Mouse (Mus musculus) forebrain, embryonic 10.5 days (tissue): ENCODE measurements around the gene Ywhae. TPM values are rescaled to one million over a fixed set of nuclear protein-coding genes. Genes with fewer than 3 reads are reported as not detected.
"Not testable (repeated sequence)": the region's sequence is repeated elsewhere in the genome, so short reads cannot be mapped to it uniquely, and the experiment has no call there.

Source experiments
- DNase-seq: peaks from one replicate; pipeline ENCODE4 v3.0.0-alpha.2; 2017; ENCODE audit warnings: low spot score; ENCODE audit errors: extremely low spot score
- H3K27ac ChIP-seq: fragments of 300-500 bp; sonication (generic); 2 replicates; pipeline ENCODE4 v1.5.1; 2016; ENCODE audit warnings: mild to moderate bottlenecking
- H3K27me3 ChIP-seq: fragments of 300-500 bp; sonication (generic); 2 replicates; pipeline ENCODE4 v1.6.1; 2016; ENCODE audit warnings: mild to moderate bottlenecking; ENCODE audit not compliant: poor library complexity, severe bottlenecking
- H3K36me3 ChIP-seq: fragments of 300-500 bp; sonication (generic); replicated peaks from 2 replicates; pipeline ENCODE4 v1.6.1; 2016; ENCODE audit warnings: mild to moderate bottlenecking, moderate library complexity
- H3K4me1 ChIP-seq: fragments of 300-500 bp; sonication (generic); 2 replicates; pipeline ENCODE4 v1.6.1; 2016
- H3K4me3 ChIP-seq: fragments of 300-500 bp; sonication (generic); 2 replicates; pipeline ENCODE4 v1.5.1; 2016; ENCODE audit warnings: mild to moderate bottlenecking, moderate library complexity
- H3K9me3 ChIP-seq: fragments of 300-500 bp; sonication (generic); 2 replicates; pipeline ENCODE4 v1.6.1; 2016; ENCODE audit warnings: mild to moderate bottlenecking, moderate library complexity
- WGBS: fragments of 180-500 bp; shearing (Covaris S2); methylation state at CpG from one replicate; pipeline ENCODE4 v1.1.7; 2016; 5-methylcytosine and 5-hydroxymethylcytosine counted together
- polyA plus RNA-seq: library from polyadenylated mRNA; unstranded; fragments of >200 nt; fragmentation: Nextera tagmentation; extraction: Ambion mirVana; gene quantifications from 2 replicates; pipeline ENCODE4 v1.2.1, GENCODE M21; 2016

Ywhae gene
- polyA plus RNA-seq: 1,332 and 1,366 TPM in 2 replicates

- 0 out of 2 replicates have a peak, but pooled peaks cover 5% of the 10 kb centered on the region for H3K27me3 ChIP-seq
- WGBS: under 1% methylated on average over 75 of the region's 76 CpGs
- peak within 1 kb of the TSS; percentile 100 for H3K27ac ChIP-seq
- DNase-seq: peak; percentile 99
- peaks cover 49% of the 10 kb centered on the region for H3K4me1 ChIP-seq
- H3K4me3 ChIP-seq: peak within 1 kb of the TSS; percentile 99
- H3K36me3 ChIP-seq: peaks cover 20% of the 10 kb centered on the region
- H3K9me3 ChIP-seq: no peaks in the 10 kb centered on the region
These were observed at the start of gene Ywhae for GRCm38 (mm10) chr11:75732434-75733226. Gene Ywhae, plus strand, starts transcription at chr11:75732869.

- DNase-seq: no peak
- Histone ChIP-seq H3K27ac (no peak overlapping the region), H3K4me3 (no peak overlapping the region), H3K4me1 (peaks cover 16% of the 10 kb centered on the region), H3K9me3 (no peaks in the 10 kb centered on the region), H3K36me3 (peaks cover 70% of the 10 kb centered on the region), H3K27me3 (no peaks in the 10 kb centered on the region)
- 95% methylated on average over 5 of the region's 5 CpGs for WGBS
These were observed 48.2 kb upstream of the Ywhae start for GRCm38 (mm10) chr11:75684462-75684861.

DNA sequence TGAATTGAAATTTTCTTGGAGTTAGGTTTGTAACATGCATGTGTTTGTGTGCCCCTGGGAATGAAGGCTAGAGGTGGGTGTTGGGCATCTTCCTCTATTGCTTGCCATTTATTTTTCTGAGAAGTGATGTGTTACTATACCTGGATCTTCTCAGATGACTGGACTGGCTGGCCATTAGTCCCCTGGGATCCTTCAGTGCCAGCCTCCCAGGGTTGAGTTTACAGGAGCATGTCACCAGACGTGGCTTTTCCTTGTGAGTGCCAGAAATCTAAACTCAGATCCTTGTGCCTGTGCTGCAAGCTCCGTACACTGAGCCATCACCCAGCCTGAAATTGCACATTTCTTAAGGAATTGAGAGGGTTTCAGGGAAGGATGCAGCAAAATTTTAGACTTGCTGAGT lies 47.7 kb upstream of the Ywhae start:
- Histone ChIP-seq H3K36me3 (peaks cover 75% of the 10 kb centered on the region), H3K4me3 (no peak overlapping the region), H3K4me1 (peaks cover 15% of the 10 kb centered on the region), H3K27ac (no peak overlapping the region), H3K27me3 (no peaks in the 10 kb centered on the region), H3K9me3 (no peaks in the 10 kb centered on the region)
- WGBS: 92% methylated on average over 2 of the region's 2 CpGs
- no peak for DNase-seq

- Histone ChIP-seq H3K36me3 (peaks cover 85% of the 10 kb centered on the region), H3K4me1 (no peaks in the 10 kb centered on the region), H3K9me3 (no peaks in the 10 kb centered on the region), H3K4me3 (no peak overlapping the region), H3K27ac (no peak overlapping the region), H3K27me3 (no peaks in the 10 kb centered on the region)
- WGBS: 82% methylated on average over 2 of the region's 2 CpGs
- no peak for DNase-seq
These were observed 45.2 kb upstream of the Ywhae start for GRCm38 (mm10) chr11:75687343-75687993.

DNA sequence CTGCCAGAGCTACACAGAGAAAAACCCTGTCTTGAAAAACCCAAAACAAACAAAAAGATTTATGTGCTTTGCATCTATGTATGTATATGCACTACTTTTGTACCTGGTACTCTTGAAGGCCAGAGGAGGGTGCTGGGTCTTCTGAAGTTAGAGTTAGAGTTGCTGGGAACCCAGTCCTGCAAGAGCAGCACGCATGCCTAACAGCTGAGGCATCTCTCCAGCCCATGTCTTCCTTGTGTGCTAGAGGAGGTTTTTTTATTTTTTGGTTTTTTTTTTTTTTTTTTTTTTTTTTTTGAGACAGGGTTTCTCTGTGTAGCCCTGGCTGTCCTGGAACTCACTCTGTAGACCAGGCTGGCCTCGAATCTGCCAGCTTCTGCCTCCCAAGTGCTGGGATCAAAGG lies 44.5 kb upstream of the Ywhae start:
- DNase-seq: no peak
- no peaks in the 10 kb centered on the region for H3K9me3 ChIP-seq
- WGBS: 93% methylated on average over 2 of the region's 2 CpGs
- no peaks in the 10 kb centered on the region for H3K27me3 ChIP-seq
- H3K27ac ChIP-seq: no peak overlapping the region
- H3K36me3 ChIP-seq: peaks cover 85% of the 10 kb centered on the region
- no peak overlapping the region for H3K4me3 ChIP-seq
- no peaks in the 10 kb centered on the region for H3K4me1 ChIP-seq

GRCm38 (mm10) chr11:75689977-75690376 lies 42.7 kb upstream of the Ywhae start:
- Histone ChIP-seq H3K27me3 (no peaks in the 10 kb centered on the region), H3K4me3 (no peak overlapping the region), H3K36me3 (peaks cover 85% of the 10 kb centered on the region), H3K27ac (no peak overlapping the region), H3K9me3 (no peaks in the 10 kb centered on the region), H3K4me1 (no peaks in the 10 kb centered on the region)
- WGBS: 95% methylated on average over 1 of the region's 1 CpGs
- no peak for DNase-seq

GRCm38 (mm10) chr11:75691047-75691446 lies 41.6 kb upstream of the Ywhae start:
- H3K36me3 ChIP-seq: peaks cover 85% of the 10 kb centered on the region
- no peak overlapping the region for H3K4me3 ChIP-seq
- no peaks in the 10 kb centered on the region for H3K9me3 ChIP-seq
- DNase-seq: no peak
- H3K27ac ChIP-seq: no peak overlapping the region
- no peaks in the 10 kb centered on the region for H3K27me3 ChIP-seq
- no peaks in the 10 kb centered on the region for H3K4me1 ChIP-seq

- H3K4me3 ChIP-seq: no peak overlapping the region
- H3K9me3 ChIP-seq: no peaks in the 10 kb centered on the region
- 98% methylated on average over 5 of the region's 5 CpGs for WGBS
- no peaks in the 10 kb centered on the region for H3K27me3 ChIP-seq
- DNase-seq: no peak
- no peak overlapping the region for H3K27ac ChIP-seq
- H3K4me1 ChIP-seq: no peaks in the 10 kb centered on the region
- H3K36me3 ChIP-seq: peaks cover 96% of the 10 kb centered on the region
These were observed 39.1 kb upstream of the Ywhae start for GRCm38 (mm10) chr11:75693570-75693969.

- not testable (repeated sequence) for DNase-seq, H3K9me3 ChIP-seq, H3K27ac ChIP-seq, H3K27me3 ChIP-seq, H3K4me1 ChIP-seq, H3K4me3 ChIP-seq
- 94% methylated on average over 3 of the region's 3 CpGs for WGBS
- peaks cover 100% of the 10 kb centered on the region for H3K36me3 ChIP-seq
These were observed 35.2 kb upstream of the Ywhae start for GRCm38 (mm10) chr11:75697464-75697863.

DNA sequence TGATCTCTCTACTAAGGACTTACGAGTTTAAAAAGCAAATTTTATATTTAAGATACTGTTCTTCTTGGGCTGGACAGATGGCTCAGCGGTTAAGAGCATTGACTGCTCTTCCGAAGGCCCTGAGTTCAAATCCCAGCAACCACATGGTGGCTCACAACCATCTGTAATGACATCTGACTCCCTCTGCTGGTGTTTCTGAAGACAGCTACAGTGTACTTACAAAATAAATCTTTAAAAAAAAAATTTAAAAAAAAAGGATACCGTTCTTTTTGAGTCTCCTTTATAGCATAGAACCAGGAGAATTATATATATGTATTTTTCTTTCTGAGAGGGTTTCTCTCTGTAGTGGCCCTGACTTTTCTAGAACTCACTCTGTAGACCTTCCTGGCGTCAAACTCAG lies 32.1 kb upstream of the Ywhae start:
- Histone ChIP-seq H3K4me3 (no peak overlapping the region), H3K27ac (no peak overlapping the region), H3K4me1 (no peaks in the 10 kb centered on the region), H3K27me3 (no peaks in the 10 kb centered on the region), H3K9me3 (no peaks in the 10 kb centered on the region), H3K36me3 (peaks cover 100% of the 10 kb centered on the region)
- WGBS: 95% methylated on average over 5 of the region's 5 CpGs
- DNase-seq: no peak

DNA sequence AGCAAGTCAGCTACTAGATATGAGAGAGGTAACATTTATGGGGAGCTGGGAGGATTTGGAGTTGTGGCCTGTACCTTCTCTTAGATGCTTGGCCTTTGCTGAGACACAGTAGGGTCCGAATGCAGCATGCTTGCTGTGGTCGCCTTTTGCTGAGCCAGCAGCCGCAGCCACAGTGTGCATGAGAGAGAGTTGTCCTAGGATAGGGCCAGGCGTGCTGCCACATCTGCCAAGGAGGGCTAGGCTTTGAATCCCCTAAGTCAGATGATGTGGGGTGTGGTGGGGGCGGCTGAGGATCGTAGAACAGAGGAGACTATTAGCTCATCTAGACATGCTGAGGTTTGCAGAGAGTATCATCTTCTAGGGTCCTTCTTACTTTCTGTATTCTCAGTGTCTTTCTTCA lies 29.9 kb upstream of the Ywhae start:
- 90% methylated on average over 6 of the region's 6 CpGs for WGBS
- Histone ChIP-seq H3K27ac (no peak overlapping the region), H3K36me3 (peaks cover 98% of the 10 kb centered on the region), H3K4me3 (no peak overlapping the region), H3K27me3 (no peaks in the 10 kb centered on the region), H3K4me1 (no peaks in the 10 kb centered on the region), H3K9me3 (no peaks in the 10 kb centered on the region)
- no peak for DNase-seq

GRCm38 (mm10) chr11:75703748-75704147 lies 28.9 kb upstream of the Ywhae start:
- H3K27me3 ChIP-seq: no peaks in the 10 kb centered on the region
- peaks cover 91% of the 10 kb centered on the region for H3K36me3 ChIP-seq
- DNase-seq: no peak
- no peak overlapping the region for H3K4me3 ChIP-seq
- H3K4me1 ChIP-seq: no peaks in the 10 kb centered on the region
- no peak overlapping the region for H3K27ac ChIP-seq
- H3K9me3 ChIP-seq: no peaks in the 10 kb centered on the region
- 93% methylated on average over 2 of the region's 2 CpGs for WGBS

GRCm38 (mm10) chr11:75713949-75714348 lies 18.7 kb upstream of the Ywhae start:
- Histone ChIP-seq H3K4me3 (no peak overlapping the region), H3K4me1 (peaks cover 7% of the 10 kb centered on the region), H3K27ac (no peak overlapping the region), H3K36me3 (no peaks in the 10 kb centered on the region), H3K9me3 (no peaks in the 10 kb centered on the region), H3K27me3 (no peaks in the 10 kb centered on the region)
- no peak for DNase-seq
- WGBS: 95% methylated on average over 1 of the region's 1 CpGs
